Mouse (Mus musculus): ENCODE data around the gene Fthl17c. TPM values are rescaled to one million over a fixed set of nuclear protein-coding genes. Genes with fewer than 3 reads are reported as not detected.

Gene Fthl17c
- not detected for polyA plus RNA-seq (2014; fragmentation: Illumina TruSeq; extraction: RNeasy Lipid Tissue Mini Kit (QIAGEN cat#74804); ENCODE audit: low read depth, low replicate concordance)

GRCm38 (mm10) chrX:8976459-8976858 is at the start of gene Fthl17c:
TSS of gene Fthl17c (minus strand) at chrX:8976559.

GRCm38 (mm10) chrX:8986655-8987054 is 10.3 kb upstream of the Fthl17c start, which contains the start of gene Fthl17d:
TSS of gene Fthl17d (minus strand) at chrX:8986755.

GRCm38 (mm10) chrX:8962875-8963274 is 13.5 kb downstream of the Fthl17c start, which contains the start of gene Fthl17b:
TSS of gene Fthl17b (minus strand) at chrX:8962975.

Other genes with a start within 250 kb of the Fthl17c start
- gene Ssx9, start 228.1 kb downstream of the Fthl17c start, polyA plus RNA-seq (2014; fragmentation: Illumina TruSeq; extraction: RNeasy Lipid Tissue Mini Kit (QIAGEN cat#74804); ENCODE audit: low read depth, low replicate concordance): not detected
- not detected for gene Ssxb5, start 172.9 kb downstream of the Fthl17c start, polyA plus RNA-seq (2014; fragmentation: Illumina TruSeq; extraction: RNeasy Lipid Tissue Mini Kit (QIAGEN cat#74804); ENCODE audit: low read depth, low replicate concordance)
- gene Gm6592, start 132.6 kb downstream of the Fthl17c start, polyA plus RNA-seq (2014; fragmentation: Illumina TruSeq; extraction: RNeasy Lipid Tissue Mini Kit (QIAGEN cat#74804); ENCODE audit: low read depth, low replicate concordance): not detected
- gene Gm5751, start 102.3 kb downstream of the Fthl17c start, polyA plus RNA-seq (2014; fragmentation: Illumina TruSeq; extraction: RNeasy Lipid Tissue Mini Kit (QIAGEN cat#74804); ENCODE audit: low read depth, low replicate concordance): not detected
- 0.79 TPM for gene B630019K06Rik, start 84.2 kb downstream of the Fthl17c start, polyA plus RNA-seq (2014; fragmentation: Illumina TruSeq; extraction: RNeasy Lipid Tissue Mini Kit (QIAGEN cat#74804); ENCODE audit: low read depth, low replicate concordance)
- gene Fthl17b, start 13.6 kb downstream of the Fthl17c start, polyA plus RNA-seq (2014; fragmentation: Illumina TruSeq; extraction: RNeasy Lipid Tissue Mini Kit (QIAGEN cat#74804); ENCODE audit: low read depth, low replicate concordance): not detected
- not detected for gene Fthl17d, start 10.2 kb upstream of the Fthl17c start, polyA plus RNA-seq (2014; fragmentation: Illumina TruSeq; extraction: RNeasy Lipid Tissue Mini Kit (QIAGEN cat#74804); ENCODE audit: low read depth, low replicate concordance)
- gene Fthl17e, start 56.9 kb upstream of the Fthl17c start, polyA plus RNA-seq (2014; fragmentation: Illumina TruSeq; extraction: RNeasy Lipid Tissue Mini Kit (QIAGEN cat#74804); ENCODE audit: low read depth, low replicate concordance): not detected
- not detected for gene Fthl17f, start 86.5 kb upstream of the Fthl17c start, polyA plus RNA-seq (2014; fragmentation: Illumina TruSeq; extraction: RNeasy Lipid Tissue Mini Kit (QIAGEN cat#74804); ENCODE audit: low read depth, low replicate concordance)
- gene 4930402K13Rik, start 128.0 kb upstream of the Fthl17c start, polyA plus RNA-seq (2014; fragmentation: Illumina TruSeq; extraction: RNeasy Lipid Tissue Mini Kit (QIAGEN cat#74804); ENCODE audit: low read depth, low replicate concordance): not detected
- 2.1 TPM for gene Lancl3, start 223.3 kb upstream of the Fthl17c start, polyA plus RNA-seq (2014; fragmentation: Illumina TruSeq; extraction: RNeasy Lipid Tissue Mini Kit (QIAGEN cat#74804); ENCODE audit: low read depth, low replicate concordance)